Mouse (Mus musculus) testis, adult 2 months (tissue): Measurements from ENCODE around the gene Olfr229. TPM values are rescaled to one million over a fixed set of nuclear protein-coding genes. Genes with fewer than 3 reads are reported as not detected.
"Not testable (repeated sequence)": the region's sequence is repeated elsewhere in the genome, so short reads cannot be mapped to it uniquely, and the experiment has no call there.

Source experiments
- H3K27ac ChIP-seq: fragments of 200-500 bp; 2 replicates; pipeline ENCODE4 v1.5.1; 2012; ENCODE audit warnings: low read depth, low read length; ENCODE audit not compliant: control insufficient read depth, insufficient read depth
- H3K27me3 ChIP-seq: fragments of 200-500 bp; 2 replicates; pipeline ENCODE4 v1.6.1; 2012; ENCODE audit warnings: mild to moderate bottlenecking, low read length, moderate library complexity; ENCODE audit not compliant: control insufficient read depth, insufficient read depth
- H3K36me3 ChIP-seq: fragments of 200-500 bp; 2 replicates; pipeline ENCODE4 v1.6.1; 2012; ENCODE audit warnings: mild to moderate bottlenecking, low read length; ENCODE audit not compliant: control insufficient read depth, insufficient read depth
- H3K4me1 ChIP-seq: fragments of 200-500 bp; 2 replicates; pipeline ENCODE4 v1.6.1; 2012; ENCODE audit warnings: low read length; ENCODE audit not compliant: control insufficient read depth, insufficient read depth
- H3K4me3 ChIP-seq: fragments of 200-500 bp; 2 replicates; pipeline ENCODE4 v1.5.1; 2012; ENCODE audit warnings: low read depth, mild to moderate bottlenecking, low read length, moderate library complexity, mixed read lengths; ENCODE audit not compliant: control insufficient read depth
- CTCF ChIP-seq: fragments of 200-500 bp; IDR thresholded peaks from 2 replicates; pipeline ENCODE4 v1.5.1; 2012; ENCODE audit warnings: low read depth, mild to moderate bottlenecking, inconsistent platforms, low read length, moderate library complexity; ENCODE audit not compliant: control insufficient read depth, insufficient read depth, insufficient replicate concordance
- POLR2A ChIP-seq: fragments of 200-500 bp; IDR thresholded peaks from 2 replicates; pipeline ENCODE4 v1.6.1; 2012; ENCODE audit warnings: low read depth, mild to moderate bottlenecking, inconsistent platforms, low read length, moderate library complexity; ENCODE audit not compliant: control insufficient read depth
- polyA plus RNA-seq: library from polyadenylated mRNA; depleted of rRNA; stranded (reverse); fragments of >200 nt; gene quantifications from 2 replicates; pipeline ENCODE4 v1.2.3, GENCODE M21; 2012; rRNA removed

Gene Olfr229
- polyA plus RNA-seq = not detected in 2 replicates

- Histone ChIP-seq H3K27ac (no peak within 1 kb of the TSS), H3K27me3 (no peaks in the 10 kb centered on the region), H3K36me3 (no peaks in the 10 kb centered on the region), H3K4me1 (no peaks in the 10 kb centered on the region), H3K4me3 (no peak within 1 kb of the TSS)
- TF ChIP-seq CTCF (no peak), POLR2A (no peak)
Observed at GRCm38 (mm10) chr9:39907036-39907435, at the start of gene Olfr229. Gene Olfr229, plus strand, starts transcription at chr9:39907336.

DNA sequence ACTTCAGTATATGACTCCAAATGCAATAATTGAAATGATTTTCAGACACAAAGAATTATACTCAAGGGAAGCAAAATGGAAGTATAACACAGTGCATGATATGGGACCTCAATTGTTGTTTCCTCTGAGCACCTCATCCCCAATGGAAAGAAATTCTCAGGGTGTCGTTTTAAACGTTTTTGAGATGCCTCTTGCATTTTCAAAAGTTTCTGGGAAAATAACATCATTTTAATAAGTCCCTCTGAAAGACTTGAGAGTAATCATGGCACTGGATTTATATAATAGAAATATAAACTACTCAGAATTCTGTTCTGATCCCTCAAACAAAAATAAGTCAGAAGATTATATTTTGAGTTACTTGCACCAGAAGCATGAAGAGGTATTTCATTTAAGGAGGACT, 41.0 kb upstream of the Olfr229 start, which contains the start of gene Olfr972:
Olfr972 (plus strand) TSS at position 301 of the 400 bp plus-strand sequence.
- Histone ChIP-seq H3K27me3 (no peaks in the 10 kb centered on the region), H3K4me3 (no peak within 1 kb of the TSS), H3K4me1 (no peaks in the 10 kb centered on the region), H3K36me3 (no peaks in the 10 kb centered on the region), H3K27ac (no peak within 1 kb of the TSS)
- TF ChIP-seq POLR2A (no peak), CTCF (no peak)

DNA sequence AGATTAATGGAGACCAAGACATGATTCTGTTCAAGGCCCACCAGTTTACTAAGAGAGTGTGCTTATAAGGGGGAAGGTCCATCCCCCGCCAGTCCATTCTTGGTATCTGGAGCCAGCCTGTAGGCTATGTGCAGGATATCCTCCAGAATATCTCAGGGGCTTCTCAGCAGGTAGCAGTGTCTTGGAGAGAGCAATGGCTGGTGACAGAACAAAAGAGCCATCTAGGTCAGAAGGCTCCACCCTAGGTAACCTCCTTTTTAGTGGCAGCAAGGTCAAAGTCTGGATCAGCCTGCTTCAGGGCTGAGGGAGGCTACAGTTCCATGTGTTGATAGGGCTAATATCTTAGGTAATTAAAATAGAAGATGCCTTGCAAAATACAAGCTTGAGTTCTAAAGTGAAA, 35.1 kb upstream of the Olfr229 start:
- not testable (repeated sequence) for H3K4me1 ChIP-seq, H3K36me3 ChIP-seq, H3K27me3 ChIP-seq, H3K27ac ChIP-seq, H3K4me3 ChIP-seq

- H3K27me3 ChIP-seq, H3K36me3 ChIP-seq, H3K4me3 ChIP-seq, H3K27ac ChIP-seq, H3K4me1 ChIP-seq: not testable (repeated sequence)
Observed at GRCm38 (mm10) chr9:39877541-39878396, 29.4 kb upstream of the Olfr229 start.

- H3K36me3 ChIP-seq = no peaks in the 10 kb centered on the region
- no peaks in the 10 kb centered on the region for H3K4me1 ChIP-seq
- H3K27me3 ChIP-seq = no peaks in the 10 kb centered on the region
- H3K27ac ChIP-seq = no peak overlapping the region
- no peak for TF ChIP-seq POLR2A
- TF ChIP-seq CTCF = no peak
- H3K4me3 ChIP-seq = no peak overlapping the region
Observed at GRCm38 (mm10) chr9:39905106-39905505, 2.0 kb upstream of the Olfr229 start.

GRCm38 (mm10) chr9:39909939-39910338, 2.8 kb downstream of the Olfr229 start:
- Histone ChIP-seq H3K27ac (no peak overlapping the region), H3K36me3 (no peaks in the 10 kb centered on the region), H3K27me3 (no peaks in the 10 kb centered on the region), H3K4me3 (no peak overlapping the region), H3K4me1 (no peaks in the 10 kb centered on the region)
- no peak for TF ChIP-seq CTCF
- TF ChIP-seq POLR2A = no peak

DNA sequence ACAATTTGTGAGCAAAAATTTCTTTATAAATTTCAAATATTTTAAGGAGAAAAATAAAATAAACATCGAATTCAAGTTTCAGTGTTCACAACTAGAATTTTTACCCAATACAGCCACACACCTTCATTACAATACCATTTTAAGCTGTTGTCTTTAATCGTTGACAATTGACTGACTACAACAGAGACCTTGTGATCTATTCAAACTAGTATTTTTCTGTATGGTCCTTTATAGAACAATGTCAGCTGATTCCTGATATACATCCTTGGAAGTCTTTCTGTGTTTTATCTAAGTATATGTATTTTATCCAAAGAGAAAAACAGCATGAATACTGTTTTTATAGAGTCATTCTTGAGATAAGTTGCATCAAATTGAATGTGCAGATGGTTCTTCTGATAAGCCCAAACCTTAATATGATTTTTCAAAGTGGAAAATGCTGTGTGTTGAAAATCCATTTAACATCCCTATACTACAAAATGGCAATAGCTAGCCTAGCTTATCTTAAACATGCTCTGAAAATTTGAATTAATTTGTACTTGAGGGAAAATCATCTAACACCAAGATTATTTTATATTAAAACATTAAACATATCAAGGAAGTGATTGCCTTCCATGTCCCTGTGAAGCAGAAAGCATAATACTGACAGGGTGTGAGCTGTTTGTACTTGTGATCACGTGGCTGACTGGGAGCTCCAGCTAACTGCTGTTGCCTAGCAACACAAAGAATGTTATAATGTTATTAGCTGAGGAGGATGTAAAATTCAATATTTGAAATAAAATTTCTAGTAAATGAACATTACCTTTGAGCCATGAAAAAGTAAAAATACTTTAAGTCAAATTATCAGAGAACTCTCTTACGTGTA, 21.1 kb downstream of the Olfr229 start:
- not testable (repeated sequence) for H3K4me3 ChIP-seq, H3K4me1 ChIP-seq, H3K27ac ChIP-seq, H3K36me3 ChIP-seq, H3K27me3 ChIP-seq

DNA sequence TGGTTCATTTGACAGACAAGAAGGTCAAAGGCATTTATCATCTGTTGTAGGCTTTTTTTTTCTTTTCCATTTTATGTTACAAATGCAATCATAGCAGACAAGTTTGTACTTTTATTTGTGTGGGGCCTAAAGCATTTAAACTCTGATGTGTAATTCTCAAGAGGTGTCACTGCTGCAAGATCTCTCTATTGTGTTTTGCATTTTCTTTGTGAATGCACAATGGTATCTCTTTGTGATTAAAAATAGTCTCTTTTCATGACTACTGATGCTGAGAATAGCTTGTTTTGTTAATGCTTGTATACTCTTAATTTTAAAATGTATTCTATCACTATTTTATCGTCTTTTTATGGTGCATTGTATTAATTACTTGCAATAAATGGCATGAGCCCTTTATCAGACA, 21.7 kb downstream of the Olfr229 start:
- H3K27me3 ChIP-seq, H3K36me3 ChIP-seq, H3K4me3 ChIP-seq, H3K27ac ChIP-seq, H3K4me1 ChIP-seq: not testable (repeated sequence)
